Mouse (Mus musculus): ENCODE data around the gene Bcl2l11. TPM values are rescaled to one million over a fixed set of nuclear protein-coding genes. Genes with fewer than 3 reads are reported as not detected.

Bcl2l11 gene
- polyA plus RNA-seq, 1 experiment from 2014 or later = 29.8 TPM

- Histone ChIP-seq H3K9me3 (replicated peaks) (no peaks in the 10 kb centered on the region), H3K4me1 (peaks cover 25% of the 10 kb centered on the region), H3K27me3 (no peaks in the 10 kb centered on the region), H3K36me3 (peaks cover 63% of the 10 kb centered on the region), H3K4me2 (no peak overlapping the region), H3K4me3 (replicated peaks) (no peak overlapping the region), H3K9ac (no peak overlapping the region), H3K27ac (no peak overlapping the region)
- WGBS = 76% methylated on average over 5 of the region's 5 CpGs
- ATAC-seq (replicated peaks; ENCODE audit: low FRiP score) = no peak
Observed at GRCm38 (mm10) chr2:128149596-128149995, 23.8 kb downstream of the Bcl2l11 start.

DNA sequence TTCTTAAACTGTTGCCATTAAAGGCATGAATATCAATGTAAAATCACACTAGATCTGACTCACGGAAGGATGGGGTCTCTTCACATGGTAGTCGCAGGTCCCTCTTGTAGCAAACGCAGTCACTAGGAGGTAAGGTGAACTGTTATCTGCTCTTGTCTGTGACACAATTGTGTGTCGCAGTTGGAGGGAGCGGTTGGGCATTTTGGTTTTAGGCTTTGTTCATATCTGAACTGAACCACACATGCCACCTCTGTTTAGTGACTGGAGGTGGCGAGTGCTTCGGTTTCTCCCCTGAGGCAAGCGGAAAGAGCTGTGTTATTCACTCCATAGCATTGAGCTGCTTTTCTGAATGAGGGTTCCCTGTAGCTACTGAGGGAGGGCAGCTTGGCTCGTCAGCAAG lies 26.4 kb downstream of the Bcl2l11 start:
- Histone ChIP-seq H3K27me3 (no peaks in the 10 kb centered on the region), H3K4me2 (no peak overlapping the region), H3K9ac (no peak overlapping the region), H3K27ac (no peak overlapping the region), H3K4me3 (replicated peaks) (no peak overlapping the region), H3K4me1 (peaks cover 38% of the 10 kb centered on the region), H3K36me3 (peaks cover 67% of the 10 kb centered on the region), H3K9me3 (replicated peaks) (no peaks in the 10 kb centered on the region)
- no peak for ATAC-seq (replicated peaks; ENCODE audit: low FRiP score)
- 89% methylated on average over 9 of the region's 9 CpGs for WGBS

DNA sequence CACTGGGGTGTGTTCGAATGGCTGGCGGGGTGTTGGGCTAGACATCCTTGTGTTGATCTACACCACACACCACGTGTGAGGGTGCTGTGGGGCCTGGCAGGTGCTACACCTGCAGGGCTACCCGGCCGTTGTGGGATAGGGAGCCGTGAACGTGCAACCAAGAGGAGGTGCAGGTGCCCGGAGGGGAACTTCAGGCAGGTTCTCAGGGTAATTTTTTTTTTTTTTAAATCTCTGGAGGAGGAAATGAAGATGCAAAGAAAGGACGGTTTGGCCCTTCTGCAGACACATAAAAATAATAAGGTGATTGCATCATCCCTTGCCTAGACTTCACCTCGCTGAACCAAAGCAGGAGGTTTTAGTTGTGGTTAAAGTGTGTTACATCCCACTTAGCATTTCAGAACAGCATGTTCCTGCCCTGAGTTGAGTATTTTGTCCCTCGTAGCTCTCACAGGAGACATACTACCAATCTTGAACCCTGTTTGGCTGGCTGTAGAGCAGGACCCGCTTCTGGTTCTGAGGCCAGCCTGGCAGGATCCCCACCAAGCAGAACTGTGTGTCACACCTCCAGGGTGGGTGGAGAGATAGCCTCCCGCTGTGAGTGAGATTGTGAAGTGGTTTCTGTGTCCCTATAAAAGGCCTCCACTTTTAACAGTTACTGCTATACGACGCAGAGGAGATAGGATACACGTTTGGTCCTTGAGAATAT lies 27.2 kb downstream of the Bcl2l11 start:
- H3K36me3 ChIP-seq = peaks cover 59% of the 10 kb centered on the region
- H3K4me3 ChIP-seq (replicated peaks) = no peak overlapping the region
- WGBS = 74% methylated on average over 16 of the region's 16 CpGs
- H3K4me1 ChIP-seq = peaks cover 46% of the 10 kb centered on the region
- ATAC-seq (replicated peaks; ENCODE audit: low FRiP score) = no peak
- no peak overlapping the region for H3K27ac ChIP-seq
- no peak overlapping the region for H3K4me2 ChIP-seq
- no peak overlapping the region for H3K9ac ChIP-seq
- no peaks in the 10 kb centered on the region for H3K9me3 ChIP-seq (replicated peaks)
- H3K27me3 ChIP-seq = no peaks in the 10 kb centered on the region

DNA sequence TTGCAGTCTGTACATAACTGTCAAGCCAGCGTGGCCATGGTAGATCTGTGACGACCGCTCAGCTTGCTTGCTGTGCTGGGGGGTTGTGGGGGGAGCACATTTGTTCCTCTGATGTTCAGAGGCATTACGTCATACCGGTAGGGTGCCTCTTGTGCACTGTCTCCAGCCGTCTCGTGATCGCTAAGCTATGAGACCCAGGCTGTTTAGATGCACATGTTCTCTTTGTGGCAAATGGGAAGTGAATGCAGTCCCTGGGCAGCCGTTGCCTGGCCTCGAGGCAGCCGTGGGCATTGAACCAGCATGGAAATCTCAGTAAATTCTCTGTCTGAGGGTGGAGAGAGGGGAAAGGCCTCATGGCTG lies 27.7 kb downstream of the Bcl2l11 start:
- 76% methylated on average over 11 of the region's 11 CpGs for WGBS
- no peak overlapping the region for H3K27ac ChIP-seq
- H3K4me2 ChIP-seq = no peak overlapping the region
- ATAC-seq (replicated peaks; ENCODE audit: low FRiP score) = no peak
- H3K4me3 ChIP-seq (replicated peaks) = no peak overlapping the region
- peaks cover 48% of the 10 kb centered on the region for H3K4me1 ChIP-seq
- no peaks in the 10 kb centered on the region for H3K9me3 ChIP-seq (replicated peaks)
- no peak overlapping the region for H3K9ac ChIP-seq
- no peaks in the 10 kb centered on the region for H3K27me3 ChIP-seq
- H3K36me3 ChIP-seq = peaks cover 54% of the 10 kb centered on the region

DNA sequence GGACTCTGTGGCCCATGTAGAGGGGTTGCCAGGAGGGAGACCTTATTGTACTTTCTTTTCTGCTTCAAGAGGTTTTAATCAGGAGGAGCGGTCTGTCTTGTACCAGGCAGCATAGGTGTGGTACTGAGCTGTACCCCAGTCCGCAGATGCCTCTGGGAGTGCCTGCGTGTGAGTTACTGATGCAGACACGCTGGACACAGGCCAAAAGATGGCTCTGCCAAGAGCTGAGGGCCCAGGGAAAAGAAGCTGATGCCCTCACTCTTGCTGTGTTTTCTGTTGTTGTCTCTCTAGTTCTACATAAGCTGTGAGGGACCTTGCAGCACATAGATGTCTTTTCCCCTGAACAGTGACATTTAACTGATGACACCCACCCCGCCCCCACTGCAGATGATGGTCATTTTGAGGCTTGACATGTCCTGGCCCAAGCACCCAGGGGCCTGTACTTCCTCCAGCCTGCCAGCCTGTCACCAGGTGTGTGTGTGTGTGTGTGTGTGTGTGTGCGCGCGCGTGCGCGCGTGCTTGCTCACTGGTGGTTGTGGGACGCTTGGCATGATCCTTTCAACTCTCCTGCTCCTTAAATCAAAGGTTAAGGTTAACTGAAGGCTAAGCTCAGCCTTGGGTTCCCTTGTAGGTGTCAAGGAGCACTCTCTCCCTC lies 29.7 kb downstream of the Bcl2l11 start:
- Histone ChIP-seq H3K4me1 (peaks cover 58% of the 10 kb centered on the region), H3K27ac (no peak overlapping the region), H3K4me3 (replicated peaks) (no peak overlapping the region), H3K36me3 (peaks cover 48% of the 10 kb centered on the region), H3K27me3 (no peaks in the 10 kb centered on the region), H3K9me3 (replicated peaks) (no peaks in the 10 kb centered on the region), H3K9ac (no peak overlapping the region), H3K4me2 (no peak overlapping the region)
- ATAC-seq (replicated peaks; ENCODE audit: low FRiP score) = no peak
- WGBS = 87% methylated on average over 13 of the region's 13 CpGs

DNA sequence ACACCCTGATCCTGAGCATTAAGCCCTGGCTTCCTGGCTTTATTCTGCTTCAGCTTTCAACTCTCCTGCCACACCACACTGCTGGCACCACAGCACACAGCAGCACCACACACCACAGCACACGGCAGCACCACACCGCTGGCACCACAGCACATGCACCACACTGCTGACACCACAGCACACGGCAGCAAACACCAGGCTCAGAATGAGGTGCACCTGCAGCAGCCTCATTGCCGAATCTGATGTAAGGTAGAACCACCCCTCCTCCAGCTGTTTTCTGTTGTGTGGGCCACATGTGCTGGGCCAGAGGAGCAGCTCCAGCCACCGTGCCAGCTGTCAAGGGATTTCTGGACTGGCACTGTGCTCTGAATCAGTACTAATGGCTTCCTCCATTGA lies 30.2 kb downstream of the Bcl2l11 start:
- H3K27ac ChIP-seq = no peak overlapping the region
- H3K9ac ChIP-seq = no peak overlapping the region
- no peaks in the 10 kb centered on the region for H3K9me3 ChIP-seq (replicated peaks)
- WGBS = 73% methylated on average over 5 of the region's 5 CpGs
- no peak for ATAC-seq (replicated peaks; ENCODE audit: low FRiP score)
- peaks cover 58% of the 10 kb centered on the region for H3K4me1 ChIP-seq
- no peaks in the 10 kb centered on the region for H3K27me3 ChIP-seq
- no peak overlapping the region for H3K4me2 ChIP-seq
- H3K4me3 ChIP-seq (replicated peaks) = no peak overlapping the region
- H3K36me3 ChIP-seq = peaks cover 43% of the 10 kb centered on the region

DNA sequence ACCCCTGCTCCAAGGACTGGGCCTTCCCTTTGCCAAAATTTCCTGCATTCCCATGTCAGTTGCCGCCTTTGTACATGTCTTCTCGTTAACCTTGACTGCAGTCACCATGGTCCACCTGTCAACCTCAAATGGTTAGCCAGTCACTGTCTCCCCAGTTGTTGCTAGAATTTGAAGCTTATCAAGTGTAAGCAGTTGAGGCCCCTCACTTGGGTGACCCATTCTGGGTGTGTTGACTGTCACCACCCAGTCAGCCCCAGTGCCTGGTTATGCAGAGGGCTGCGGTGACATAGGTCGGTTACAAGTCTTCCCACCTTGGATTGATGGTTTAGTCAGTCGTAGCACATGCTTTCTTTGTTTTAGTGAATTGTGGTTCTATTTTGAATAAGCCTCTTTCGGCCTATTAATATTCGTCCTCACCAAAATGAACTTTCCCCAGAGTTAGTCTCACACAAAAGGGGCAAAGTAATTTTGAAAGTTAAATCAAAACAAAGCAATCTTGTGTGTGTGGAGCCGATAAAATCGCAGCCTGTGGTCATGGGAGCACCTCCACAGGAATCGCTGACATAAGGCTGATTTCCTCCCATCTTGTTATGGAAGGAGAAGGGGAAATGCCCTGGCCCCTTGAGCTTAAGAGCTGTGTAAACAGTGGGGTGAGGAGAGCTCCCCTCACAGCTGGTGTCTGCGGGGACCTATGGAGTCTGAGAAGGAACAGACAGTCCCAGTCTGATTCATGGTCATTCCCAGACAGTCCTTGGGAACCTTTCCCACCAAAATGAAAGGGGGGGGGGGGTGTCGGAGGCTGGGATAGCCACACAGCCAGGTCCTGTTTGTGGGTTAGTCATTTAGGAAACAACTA lies 30.9 kb downstream of the Bcl2l11 start:
- no peak overlapping the region for H3K9ac ChIP-seq
- H3K4me3 ChIP-seq (replicated peaks) = no peak overlapping the region
- peak overlapping the region; percentile 18; the same call in 1 of the 2 replicates for H3K27ac ChIP-seq
- 0 out of 2 replicates have a peak, but pooled peaks have one; percentile 28 for ATAC-seq (replicated peaks; ENCODE audit: low FRiP score)
- H3K27me3 ChIP-seq = no peaks in the 10 kb centered on the region
- H3K4me2 ChIP-seq = no peak overlapping the region
- H3K9me3 ChIP-seq (replicated peaks) = no peaks in the 10 kb centered on the region
- peaks cover 42% of the 10 kb centered on the region for H3K36me3 ChIP-seq
- 51% methylated on average over 12 of the region's 12 CpGs for whole genome bisulfite sequencing
- peaks cover 58% of the 10 kb centered on the region for H3K4me1 ChIP-seq

DNA sequence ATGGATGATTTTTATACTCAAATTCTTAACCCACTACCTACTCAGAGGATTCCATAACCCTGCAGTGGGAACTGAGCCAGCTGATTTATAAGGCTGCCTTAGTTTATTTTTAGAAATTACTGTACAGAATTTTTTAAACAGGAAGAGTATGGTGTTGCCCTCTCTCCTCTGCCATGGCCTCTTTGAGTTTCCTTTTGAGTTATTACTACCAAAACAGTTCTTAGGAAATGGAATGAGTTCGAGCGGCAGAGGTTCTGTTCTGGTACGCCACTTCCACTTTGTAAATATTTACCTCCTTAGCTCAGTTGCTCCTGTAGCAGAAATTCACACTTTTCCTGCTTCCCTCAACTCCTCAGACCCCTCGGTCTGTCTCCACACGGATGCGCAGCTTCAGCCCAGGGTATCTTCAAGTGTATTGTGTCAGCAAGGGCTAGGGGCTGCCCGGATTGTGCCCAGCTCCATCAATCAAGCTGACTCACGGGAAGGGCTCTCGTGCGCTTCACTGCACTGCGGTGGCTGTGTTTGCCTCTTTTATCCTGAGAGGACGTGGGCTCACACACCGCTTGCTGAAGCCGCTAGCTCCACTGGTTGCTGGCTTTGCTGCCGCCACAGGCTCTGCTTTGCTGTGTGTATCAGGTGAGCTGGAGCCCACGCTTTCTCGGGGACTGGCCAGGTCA lies 33.0 kb downstream of the Bcl2l11 start:
- peaks cover 50% of the 10 kb centered on the region for H3K4me1 ChIP-seq
- no peaks in the 10 kb centered on the region for H3K27me3 ChIP-seq
- peak; percentile 77 for ATAC-seq (replicated peaks; ENCODE audit: low FRiP score)
- no peaks in the 10 kb centered on the region for H3K9me3 ChIP-seq (replicated peaks)
- WGBS = 28% methylated on average over 17 of the region's 17 CpGs
- H3K9ac ChIP-seq = no peak overlapping the region
- H3K4me3 ChIP-seq (replicated peaks) = no peak overlapping the region
- H3K27ac ChIP-seq = peak overlapping the region; percentile 48; the same call in 1 of the 2 replicates
- peaks cover 35% of the 10 kb centered on the region for H3K36me3 ChIP-seq
- peak overlapping the region; percentile 5; the same call in 1 of the 2 replicates for H3K4me2 ChIP-seq

GRCm38 (mm10) chr2:128159619-128160125 lies 33.8 kb downstream of the Bcl2l11 start:
- Histone ChIP-seq H3K27me3 (no peaks in the 10 kb centered on the region), H3K9ac (no peak overlapping the region), H3K9me3 (replicated peaks) (no peaks in the 10 kb centered on the region), H3K27ac (0 out of 2 replicates have a peak overlapping the region, but pooled peaks have one; percentile 48), H3K4me1 (peaks cover 47% of the 10 kb centered on the region), H3K36me3 (peaks cover 30% of the 10 kb centered on the region), H3K4me3 (replicated peaks) (no peak overlapping the region), H3K4me2 (no peak overlapping the region)
- WGBS = 60% methylated on average over 7 of the region's 7 CpGs
- no peak for ATAC-seq (replicated peaks; ENCODE audit: low FRiP score)

DNA sequence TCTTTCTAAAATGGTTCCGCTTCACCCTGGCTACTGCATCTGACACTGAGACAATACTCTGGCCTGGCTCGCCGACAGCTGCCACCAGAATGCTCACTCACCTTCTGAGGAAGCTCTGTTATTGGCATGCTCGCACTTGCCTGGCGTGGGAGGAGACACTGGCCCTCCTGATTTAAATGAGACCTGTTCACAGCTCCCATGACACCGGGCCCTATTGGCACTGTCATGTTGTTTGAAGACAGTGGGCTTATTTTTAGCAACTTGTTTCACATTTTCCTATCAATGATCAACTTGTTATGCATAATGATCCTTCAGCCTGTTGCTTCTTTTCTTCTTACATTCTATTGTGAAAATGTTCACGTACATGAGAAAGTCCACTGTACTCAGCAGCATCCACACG lies 37.3 kb downstream of the Bcl2l11 start:
- Histone ChIP-seq H3K27me3 (no peaks in the 10 kb centered on the region), H3K4me3 (replicated peaks) (no peak overlapping the region), H3K9me3 (replicated peaks) (no peaks in the 10 kb centered on the region), H3K9ac (no peak overlapping the region), H3K4me2 (no peak overlapping the region), H3K27ac (no peak overlapping the region), H3K4me1 (peaks cover 25% of the 10 kb centered on the region), H3K36me3 (peaks cover 17% of the 10 kb centered on the region)
- WGBS = 66% methylated on average over 8 of the region's 8 CpGs
- ATAC-seq (replicated peaks; ENCODE audit: low FRiP score) = no peak

DNA sequence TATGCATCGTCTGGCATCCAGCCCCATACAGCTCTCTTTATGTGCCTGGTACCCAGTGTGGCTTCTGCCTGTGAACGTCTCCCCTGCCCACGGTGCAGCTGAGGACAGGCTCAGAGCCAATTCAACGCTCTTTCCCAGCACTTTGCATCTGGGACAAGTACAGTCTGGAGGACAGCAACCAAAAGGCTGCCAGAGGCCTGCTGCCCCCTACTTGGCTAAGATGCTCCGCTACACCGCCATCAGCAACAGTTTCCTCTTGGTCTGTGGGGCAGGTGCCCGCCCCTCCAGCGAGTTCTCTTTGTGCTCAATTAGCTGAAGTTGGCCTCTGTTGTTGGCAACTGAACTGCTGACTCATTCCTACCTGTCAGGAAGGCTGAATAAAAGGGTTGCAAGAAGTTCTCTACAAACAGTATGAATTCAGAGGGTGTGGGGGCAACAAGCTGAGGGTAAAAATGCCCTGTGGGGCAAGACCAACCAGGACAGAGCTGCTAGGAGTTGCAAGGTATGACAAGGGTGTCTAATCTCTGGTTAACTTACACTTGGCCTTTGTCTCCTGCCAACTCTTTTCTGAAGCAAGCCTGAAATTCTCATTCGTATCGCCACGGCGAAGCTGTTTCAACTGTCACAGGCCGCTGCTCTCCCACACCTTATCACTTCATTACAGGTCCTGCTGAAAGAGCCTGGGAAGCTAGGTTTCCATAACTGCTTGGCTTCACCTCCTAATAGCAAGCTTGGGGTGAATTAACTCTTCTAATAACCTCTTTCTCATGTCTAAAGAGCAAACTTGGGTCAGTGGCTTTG lies 41.0 kb downstream of the Bcl2l11 start:
- H3K27ac ChIP-seq = no peak overlapping the region
- ATAC-seq (replicated peaks; ENCODE audit: low FRiP score) = 0 out of 2 replicates have a peak, but pooled peaks have one; percentile 18
- no peak overlapping the region for H3K9ac ChIP-seq
- no peaks in the 10 kb centered on the region for H3K27me3 ChIP-seq
- 55% methylated on average over 13 of the region's 13 CpGs for whole genome bisulfite sequencing
- peaks cover 9% of the 10 kb centered on the region; the same call in 1 of the 2 replicates for H3K4me1 ChIP-seq
- no peak overlapping the region for H3K4me2 ChIP-seq
- H3K9me3 ChIP-seq (replicated peaks) = no peaks in the 10 kb centered on the region
- no peaks in the 10 kb centered on the region for H3K36me3 ChIP-seq
- H3K4me3 ChIP-seq (replicated peaks) = no peak overlapping the region
